Mouse (Mus musculus): Measurements from ENCODE around the gene Serpina6.

Gene Serpina6

DNA sequence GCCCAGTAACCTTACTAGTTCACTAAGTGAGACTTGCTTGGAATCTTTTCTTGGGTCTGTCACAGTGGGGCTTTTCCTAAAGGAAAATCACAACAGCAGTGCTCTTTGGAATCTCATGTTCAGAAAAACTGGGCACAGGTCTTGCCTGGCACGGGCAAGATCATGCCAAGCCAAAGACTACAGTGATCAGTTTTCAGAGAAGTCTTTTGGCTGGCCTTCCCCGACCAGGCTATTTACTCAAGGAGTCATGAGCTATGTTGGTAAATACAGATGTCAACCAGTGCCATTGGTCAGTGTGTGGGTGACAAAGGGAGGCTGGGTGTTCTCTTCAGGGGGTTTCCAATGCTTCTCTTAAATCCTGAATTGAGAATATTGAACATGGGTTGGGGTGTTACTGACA lies 2.2 kb upstream of the Serpina6 start:
- in situ Hi-C loops (cut with MboI; ENCODE audit: unreplicated experiment in 2 of 2): no loop called here

DNA sequence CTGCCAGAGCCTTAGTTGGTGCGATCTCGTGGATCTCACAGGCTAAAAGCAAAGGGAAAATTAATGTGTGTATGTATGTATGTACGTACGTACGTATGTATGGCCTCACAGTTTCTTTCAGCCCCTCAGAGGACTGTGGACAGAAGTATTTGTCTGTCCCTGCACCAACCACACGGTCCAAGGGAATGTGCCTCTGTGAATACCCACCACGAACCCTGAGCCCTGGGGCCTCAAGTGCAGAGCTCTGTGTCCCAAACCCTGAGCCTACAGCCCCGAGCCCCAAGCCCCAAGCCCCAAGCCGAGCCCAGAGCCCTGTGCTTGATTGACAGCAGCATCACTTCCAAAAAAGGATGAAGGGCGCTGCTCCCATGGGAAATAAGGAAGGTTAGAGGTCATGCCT lies 979 bp upstream of the Serpina6 start:
- in situ Hi-C loops (cut with MboI; ENCODE audit: unreplicated experiment in 2 of 2): no loop called here

DNA sequence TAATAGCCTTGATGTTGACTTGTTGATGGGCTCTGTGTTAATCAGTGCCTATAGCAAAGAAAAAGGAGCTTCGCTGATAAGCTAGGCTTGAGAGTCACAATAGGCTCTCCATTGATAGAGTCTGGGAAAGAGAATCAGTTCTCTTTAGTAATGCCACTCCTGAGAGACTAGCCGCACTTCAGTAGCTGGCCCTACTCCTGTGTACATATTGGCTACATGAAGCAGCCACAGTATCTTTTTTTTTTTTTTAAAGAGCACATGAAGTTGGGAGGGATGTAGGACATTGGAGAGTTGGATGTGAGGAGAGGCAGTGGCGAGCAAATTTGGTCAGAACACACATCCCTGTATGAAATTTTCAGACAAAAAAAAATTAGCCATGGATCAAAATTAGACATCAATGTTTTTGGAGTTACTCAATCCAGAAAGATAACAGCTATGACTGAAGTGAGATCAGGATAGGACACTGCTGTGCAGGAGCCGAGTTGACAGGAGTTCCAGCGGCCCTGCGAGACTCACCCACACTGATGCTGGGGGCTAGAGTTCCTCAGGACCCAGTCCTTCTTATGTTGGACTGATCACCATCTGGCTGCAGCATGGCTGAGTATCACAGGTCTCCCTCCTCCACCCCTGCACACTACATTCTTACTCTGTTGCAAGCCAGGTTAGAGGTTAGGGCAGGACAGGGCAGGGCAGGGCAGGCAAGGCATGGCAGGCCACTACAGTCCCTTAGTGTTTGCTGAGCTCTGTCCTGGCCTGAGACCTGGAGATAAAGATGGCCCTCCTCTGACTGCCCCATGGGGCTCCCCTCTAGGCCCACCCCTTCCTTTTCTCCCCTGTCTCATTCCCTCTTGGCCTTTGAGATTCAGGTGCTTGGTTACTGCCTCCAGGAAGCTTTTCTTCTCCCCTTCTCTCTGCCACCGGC lies 1.6 kb downstream of the Serpina6 start:
- in situ Hi-C loops (cut with MboI; ENCODE audit: unreplicated experiment in 2 of 2): no loop called here

DNA sequence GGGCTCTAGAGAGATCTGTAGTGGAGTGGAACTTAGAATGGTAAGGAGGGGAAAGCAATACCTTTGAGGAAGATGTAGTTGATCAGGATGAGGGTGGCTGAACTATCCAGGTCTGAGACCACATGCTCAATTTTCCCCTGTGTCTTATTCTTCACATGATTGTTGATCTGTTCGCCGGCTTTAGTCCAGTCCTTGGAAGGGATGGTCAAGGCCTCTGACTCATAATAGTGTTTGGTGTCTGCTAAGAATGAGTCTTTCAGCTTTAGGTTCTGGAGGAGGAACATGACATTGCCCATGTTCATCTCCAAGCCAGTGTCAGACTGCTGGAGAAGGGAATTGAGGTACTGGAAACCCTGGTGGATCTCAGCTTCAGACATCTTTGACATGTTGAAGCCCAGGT lies 3.2 kb downstream of the Serpina6 start:
- in situ Hi-C loops (cut with MboI; ENCODE audit: unreplicated experiment in 2 of 2): no loop called here

DNA sequence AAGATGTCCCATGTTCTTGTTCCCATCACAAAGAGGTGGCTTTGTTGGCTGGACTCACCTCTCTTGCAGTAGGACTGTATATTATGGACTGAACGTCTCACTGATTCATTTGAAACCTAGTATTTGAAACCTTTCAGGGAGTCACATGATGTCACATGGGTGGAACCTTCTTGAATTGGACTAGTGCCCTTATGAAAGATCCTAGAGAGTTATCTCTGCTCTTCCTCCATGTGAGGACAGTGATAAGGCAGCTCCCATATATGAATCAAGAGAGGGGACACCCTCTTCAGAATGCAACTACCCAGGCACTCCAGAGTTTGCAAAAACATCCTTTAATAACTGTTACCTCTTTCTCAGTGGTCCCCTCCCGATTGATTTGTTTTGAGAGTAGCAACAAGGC lies 10.7 kb downstream of the Serpina6 start:
- in situ Hi-C loops (cut with MboI; ENCODE audit: unreplicated experiment in 2 of 2): no loop called here

DNA sequence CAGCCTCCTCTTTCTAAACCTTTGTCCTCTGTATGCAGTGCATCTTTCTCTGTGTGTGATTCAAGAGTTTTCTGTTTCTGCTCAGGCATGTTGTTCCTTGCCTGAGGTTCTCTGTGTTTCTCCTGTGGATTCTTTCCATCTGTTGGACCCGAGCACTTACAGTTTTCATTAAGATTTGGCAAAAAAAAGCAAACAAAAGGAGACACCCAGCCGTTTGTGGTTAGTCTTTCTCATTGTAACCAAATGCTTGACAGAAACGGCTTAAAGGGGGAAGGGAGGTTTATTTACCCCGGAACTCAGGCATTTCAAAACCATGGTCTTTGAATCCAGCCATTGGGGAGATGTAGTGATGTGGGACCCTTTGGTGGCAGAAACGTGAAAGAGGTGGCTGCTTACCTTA lies 12.4 kb downstream of the Serpina6 start:
- in situ Hi-C loops (cut with MboI; ENCODE audit: unreplicated experiment in 2 of 2): no loop called here

DNA sequence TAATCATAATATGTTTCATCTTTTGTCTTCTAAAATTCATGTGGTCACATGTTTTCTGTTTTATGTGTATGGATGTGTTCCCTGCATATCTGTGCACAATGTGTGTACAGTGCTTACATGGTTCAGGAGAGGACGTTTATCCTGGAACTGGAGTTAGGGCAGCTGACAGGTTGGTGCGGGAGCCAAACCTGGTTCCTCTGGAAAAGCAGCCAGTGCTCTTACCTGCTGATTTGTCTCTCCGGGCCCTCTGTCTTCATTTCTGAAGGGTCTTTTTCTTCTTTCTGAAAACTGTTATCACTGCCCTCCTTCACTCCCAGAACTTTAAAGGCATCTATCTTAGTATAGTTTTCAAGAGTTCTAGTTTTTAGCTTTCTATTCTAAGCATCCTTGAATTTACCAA lies 13.2 kb downstream of the Serpina6 start:
- in situ Hi-C loops (cut with MboI; ENCODE audit: unreplicated experiment in 2 of 2): no loop called here

DNA sequence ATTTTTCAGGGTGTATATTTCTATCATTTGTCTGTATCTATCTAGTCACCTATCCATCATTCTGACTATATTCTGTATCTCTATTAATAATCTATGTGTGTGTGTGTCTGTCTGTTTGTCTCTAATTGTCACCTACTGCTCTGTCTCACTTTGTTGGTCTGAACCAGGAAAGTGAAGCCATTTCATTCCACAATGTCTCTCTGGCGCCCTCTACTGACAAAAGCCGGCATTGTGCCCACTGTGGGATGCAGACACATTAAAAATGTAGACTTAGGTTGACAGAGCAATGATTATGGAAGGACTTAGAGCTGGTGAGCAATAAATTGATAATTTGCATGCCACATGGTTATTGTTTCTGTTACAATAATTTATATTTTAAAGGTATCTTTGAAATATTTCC lies 13.7 kb downstream of the Serpina6 start:
- in situ Hi-C loops (cut with MboI; ENCODE audit: unreplicated experiment in 2 of 2): no loop called here

DNA sequence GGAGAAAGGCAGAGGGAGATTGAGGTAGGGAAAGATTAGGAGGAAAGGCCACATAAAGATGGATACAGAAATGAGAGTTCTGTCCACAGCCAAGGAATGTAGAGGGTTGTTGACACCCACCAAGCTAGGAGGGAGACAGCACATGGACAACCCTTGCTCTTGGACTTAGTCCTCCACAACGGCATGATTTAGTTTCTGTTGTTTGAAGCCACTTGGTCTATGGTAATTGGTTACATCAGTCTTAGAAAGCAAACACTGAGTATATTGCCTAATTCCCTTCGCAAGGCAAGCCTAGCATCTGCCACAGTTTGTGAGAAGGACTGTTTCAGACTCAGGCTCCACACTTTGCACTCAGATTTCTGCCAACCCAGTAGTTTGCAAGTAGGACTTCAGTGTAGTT lies 21.2 kb downstream of the Serpina6 start:
- in situ Hi-C loops (cut with MboI; ENCODE audit: unreplicated experiment in 2 of 2): loop anchor here in 1 of 2 experiments (10.0 kb wide), 1 partner anchor 491 kb away; no protein-coding TSS in a partner anchor

DNA sequence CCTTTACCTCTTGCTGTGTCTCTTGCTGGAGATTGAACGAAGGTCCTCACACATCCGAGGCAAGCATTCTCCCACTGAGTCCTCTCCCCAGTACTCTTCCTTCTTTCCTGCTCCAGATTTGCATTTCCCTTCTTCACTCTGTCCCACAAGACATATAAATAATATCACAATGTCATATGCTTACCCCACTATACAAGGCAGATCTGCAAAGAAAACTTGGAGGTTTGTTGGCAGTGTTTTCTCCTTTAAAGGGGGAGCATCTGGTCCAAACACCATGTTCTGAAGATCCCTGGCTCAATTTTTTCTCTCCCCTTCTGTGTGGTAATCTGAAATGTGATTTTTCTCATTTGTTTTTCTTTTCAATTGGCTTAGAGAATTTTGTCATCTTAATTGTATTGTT lies 22.6 kb downstream of the Serpina6 start:
- in situ Hi-C loops (cut with MboI; ENCODE audit: unreplicated experiment in 2 of 2): loop anchor here in 1 of 2 experiments (10.0 kb wide), 1 partner anchor 490 kb away; no protein-coding TSS in a partner anchor

DNA sequence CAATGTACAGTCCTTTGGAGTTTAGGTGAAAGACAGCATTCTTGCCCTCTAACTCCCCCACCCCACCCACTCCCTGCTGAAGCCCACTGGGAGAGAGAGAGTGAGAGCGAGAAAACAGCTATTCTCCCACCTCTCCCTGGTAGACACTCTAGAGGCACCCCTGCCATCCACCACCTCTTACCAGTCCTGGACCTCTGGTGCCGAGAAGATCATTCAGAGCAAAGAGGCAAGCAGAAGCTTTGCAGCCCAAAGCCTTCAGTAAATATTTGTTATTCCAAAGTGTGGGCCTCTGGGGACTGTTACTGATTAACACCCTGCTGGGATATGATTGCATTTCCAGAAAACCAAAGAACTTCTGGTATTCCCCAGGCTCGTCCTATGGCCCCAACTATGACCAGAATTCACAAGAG lies 25.8 kb downstream of the Serpina6 start, which contains the start of gene Serpina10:
Gene Serpina10, minus strand, starts transcription at position 242 of the 410 bp plus-strand sequence.
- in situ Hi-C loops (cut with MboI; ENCODE audit: unreplicated experiment in 2 of 2): loop anchor here in 1 of 2 experiments (10.0 kb wide), 1 partner anchor 486 kb away; no protein-coding TSS in a partner anchor

DNA sequence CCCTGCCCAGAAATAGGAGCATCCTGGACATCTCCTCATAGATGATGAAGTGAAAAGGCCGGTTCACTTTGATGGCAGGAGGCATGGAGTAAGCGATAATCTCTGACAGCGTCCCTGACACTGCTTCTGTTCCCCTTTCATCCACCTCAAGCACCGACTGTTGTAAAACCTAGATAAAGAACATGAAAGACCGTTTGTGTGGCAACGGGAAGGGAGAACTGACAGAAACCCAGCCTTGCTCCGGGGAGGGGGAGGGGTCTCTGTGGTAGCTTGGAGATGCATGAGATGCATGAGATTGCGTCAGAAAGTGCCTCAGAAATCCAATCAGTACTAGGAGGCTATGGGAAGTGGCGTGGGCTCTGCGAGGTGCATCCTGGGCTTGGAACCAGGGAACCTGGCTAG lies 40.2 kb downstream of the Serpina6 start:
- in situ Hi-C loops (cut with MboI; ENCODE audit: unreplicated experiment in 2 of 2): no loop called here

DNA sequence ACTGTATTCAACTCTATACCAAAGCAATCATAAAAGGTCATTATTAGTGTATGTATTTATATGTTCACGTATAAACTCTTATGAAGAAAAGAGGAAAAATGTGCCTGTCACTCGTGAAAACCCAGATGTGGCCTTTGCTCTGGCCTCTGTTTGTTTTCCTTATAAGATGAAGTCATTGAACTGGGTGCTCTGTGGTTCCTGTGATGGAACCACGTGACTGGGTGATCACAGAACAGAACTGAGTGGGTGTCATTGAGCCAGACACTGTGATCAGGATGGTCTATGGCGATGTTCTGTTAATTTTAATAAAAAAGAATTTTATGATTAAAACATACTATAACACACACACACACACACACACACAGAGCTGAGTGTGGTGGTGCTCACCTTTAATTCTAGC lies 41.3 kb downstream of the Serpina6 start:
- in situ Hi-C loops (cut with MboI; ENCODE audit: unreplicated experiment in 2 of 2): no loop called here

DNA sequence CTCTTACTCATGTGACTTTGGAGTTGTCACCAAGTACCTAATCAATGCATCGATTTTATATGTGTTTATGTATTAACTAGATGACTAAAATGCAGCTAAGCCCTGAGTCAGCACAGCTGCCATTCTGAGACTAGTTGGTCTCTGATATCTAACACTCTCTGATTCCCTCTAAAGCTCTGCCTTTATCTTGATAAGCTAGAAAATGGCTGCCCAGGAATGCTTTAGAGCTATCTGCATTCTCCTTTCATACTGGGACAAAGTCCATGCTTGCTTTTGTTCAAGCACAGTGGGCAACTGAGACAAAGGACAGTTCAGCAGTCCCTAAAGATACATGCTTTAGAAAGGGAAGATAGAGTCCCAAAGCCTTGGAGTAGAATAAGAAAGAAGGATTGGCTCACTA lies 41.9 kb downstream of the Serpina6 start:
- in situ Hi-C loops (cut with MboI; ENCODE audit: unreplicated experiment in 2 of 2): no loop called here

DNA sequence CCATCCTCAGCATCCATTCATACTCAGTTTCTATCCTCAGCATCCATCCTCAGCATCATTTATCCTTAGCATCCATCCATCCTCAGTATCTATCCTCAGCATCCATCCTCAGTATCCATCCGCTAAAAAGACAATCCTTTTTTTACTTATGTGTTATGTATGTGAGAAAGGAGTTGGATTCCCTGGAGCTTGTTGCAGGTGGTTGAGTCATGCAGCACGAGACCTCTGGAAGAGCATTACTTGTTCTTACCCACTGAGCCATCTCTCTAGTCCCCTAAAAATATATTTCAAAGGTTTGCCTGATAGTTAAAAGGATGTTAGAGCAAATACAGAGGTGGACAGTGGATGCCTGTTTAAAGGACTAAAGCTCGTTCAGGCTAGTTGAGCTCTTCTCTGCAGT lies 55.2 kb downstream of the Serpina6 start:
- in situ Hi-C loops (cut with MboI; ENCODE audit: unreplicated experiment in 2 of 2): no loop called here

DNA sequence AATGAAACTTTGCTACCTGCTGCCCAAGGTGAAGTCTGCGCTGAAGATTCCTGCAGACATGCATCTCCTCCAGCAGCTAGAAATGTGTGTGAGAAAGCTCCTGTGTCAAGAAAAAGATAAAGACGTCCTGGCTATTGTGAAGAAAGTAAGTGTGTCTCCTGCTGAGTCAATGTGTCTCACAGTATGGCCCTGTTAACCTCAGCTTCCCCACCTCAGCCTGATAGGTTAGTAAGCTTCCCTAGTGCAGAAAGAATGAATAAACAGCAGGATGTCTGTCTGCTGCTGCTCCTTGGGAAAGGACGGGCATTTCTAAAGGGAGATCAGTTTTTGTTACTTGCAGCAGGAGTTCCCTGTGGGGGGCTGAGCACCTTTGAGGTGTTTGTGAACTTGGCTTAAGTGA lies 56.6 kb downstream of the Serpina6 start:
- in situ Hi-C loops (cut with MboI; ENCODE audit: unreplicated experiment in 2 of 2): no loop called here

DNA sequence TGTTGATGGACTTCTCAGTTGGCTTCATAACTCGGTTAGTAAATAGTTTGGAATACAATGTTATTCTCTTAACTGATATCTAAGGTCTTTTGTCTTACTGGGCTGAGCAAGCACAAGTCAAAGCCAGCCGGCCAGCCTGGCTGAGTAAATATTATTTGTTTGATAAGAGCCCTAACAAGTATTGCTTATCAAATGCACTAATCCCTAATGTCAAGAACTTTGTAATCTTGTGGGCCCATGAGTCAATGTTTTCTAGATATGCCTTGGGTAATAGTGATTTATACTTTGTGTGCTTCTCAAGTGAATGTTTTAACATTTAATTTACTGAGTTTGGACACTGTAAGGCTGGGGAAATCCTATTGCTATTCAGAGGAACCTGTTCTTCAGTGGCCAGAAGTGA lies 58.6 kb downstream of the Serpina6 start:
- in situ Hi-C loops (cut with MboI; ENCODE audit: unreplicated experiment in 2 of 2): no loop called here

Data from v-Abl transformed pro-B cells (cell line).